Mouse (Mus musculus) stomach, embryonic 14.5 days (tissue): ENCODE data around the gene Pdia6. TPM values are rescaled to one million over a fixed set of nuclear protein-coding genes. Genes with fewer than 3 reads are reported as not detected.
A peak's percentile ranks its signal among the peaks of the same experiment; 100 is the strongest.

ENCODE experiments used
- ATAC-seq: fragments of 200-750 bp; cut with Nextera tagmentation; 2 replicates; pipeline ENCODE4 v1.8.0; 2017; ENCODE audit warnings: low read depth, moderate TSS enrichment; ENCODE audit not compliant: insufficient number of reproducible peaks, insufficient read depth, low FRiP score
- H3K27ac ChIP-seq: fragments of 300-500 bp; sonication (generic); 2 replicates; pipeline ENCODE4 v1.5.1; 2014; ENCODE audit warnings: mild to moderate bottlenecking, low read length, moderate library complexity, mixed read lengths
- H3K27me3 ChIP-seq: fragments of 300-500 bp; sonication (generic); 2 replicates; pipeline ENCODE4 v1.6.1; 2014; ENCODE audit warnings: low read length, control low read depth, mixed read lengths; ENCODE audit not compliant: control insufficient read depth, insufficient read depth
- H3K36me3 ChIP-seq: fragments of 300-500 bp; sonication (generic); 2 replicates; pipeline ENCODE4 v1.6.1; 2014; ENCODE audit warnings: mild to moderate bottlenecking, control low read depth, low read length, moderate library complexity, mixed read lengths; ENCODE audit not compliant: control insufficient read depth, insufficient read depth
- H3K4me1 ChIP-seq: fragments of 300-500 bp; sonication (generic); 2 replicates; pipeline ENCODE4 v1.6.1; 2014; ENCODE audit warnings: low read length, control low read depth, mixed read lengths; ENCODE audit not compliant: control insufficient read depth, insufficient read depth
- H3K4me2 ChIP-seq: fragments of 300-500 bp; sonication (generic); replicated peaks from 2 replicates; pipeline ENCODE4 v1.6.1; 2014; ENCODE audit warnings: low read depth, low read length, control low read depth
- H3K4me3 ChIP-seq: fragments of 300-500 bp; sonication (generic); 2 replicates; pipeline ENCODE4 v1.5.1; 2014; ENCODE audit warnings: low read depth, low read length, control low read depth
- H3K9ac ChIP-seq: fragments of 300-500 bp; sonication (generic); replicated peaks from 2 replicates; pipeline ENCODE4 v1.6.1; 2014; ENCODE audit warnings: low read depth, mild to moderate bottlenecking, control low read depth, low read length, moderate library complexity, mixed read lengths
- H3K9me3 ChIP-seq: fragments of 300-500 bp; sonication (generic); 2 replicates; pipeline ENCODE4 v1.6.1; 2016; ENCODE audit warnings: low read depth, low read length, control low read depth; ENCODE audit not compliant: control insufficient read depth
- WGBS: fragments of 180-500 bp; shearing (Covaris S2); extraction: QIAGEN DNeasy Blood & Tissue Kit; methylation state at CpG from one replicate; pipeline ENCODE4 v1.1.7; 2014; 5-methylcytosine and 5-hydroxymethylcytosine counted together
- polyA plus RNA-seq: library from polyadenylated mRNA; unstranded; fragments of >200 nt; fragmentation: Nextera tagmentation; extraction: Ambion mirVana; gene quantifications from 2 replicates; pipeline ENCODE4 v1.2.1, GENCODE M21; 2014

Gene Pdia6
- polyA plus RNA-seq, 1 experiment from 2014 or later: 502 TPM

- H3K27me3 ChIP-seq: no peaks in the 10 kb centered on the region
- H3K4me1 ChIP-seq: no peaks in the 10 kb centered on the region
- no peaks in the 10 kb centered on the region for H3K9me3 ChIP-seq
- 0 out of 2 replicates have a peak overlapping the region, but pooled peaks have one; percentile 1 for H3K9ac ChIP-seq
- no peak overlapping the region for H3K4me2 ChIP-seq
- H3K4me3 ChIP-seq: no peak overlapping the region
- WGBS: 47% methylated on average over 4 of the region's 4 CpGs
- no peaks in the 10 kb centered on the region for H3K36me3 ChIP-seq
- H3K27ac ChIP-seq: no peak overlapping the region
- no peak for ATAC-seq
Observed at GRCm38 (mm10) chr12:17308246-17308645, 41.9 kb downstream of the Pdia6 start.

- H3K4me2 ChIP-seq: no peak overlapping the region
- H3K9ac ChIP-seq: no peak overlapping the region
- H3K4me3 ChIP-seq: no peak overlapping the region
- no peaks in the 10 kb centered on the region for H3K4me1 ChIP-seq
- H3K9me3 ChIP-seq: no peaks in the 10 kb centered on the region
- no peaks in the 10 kb centered on the region for H3K27me3 ChIP-seq
- no peaks in the 10 kb centered on the region for H3K36me3 ChIP-seq
- H3K27ac ChIP-seq: no peak overlapping the region
- WGBS: 69% methylated on average over 16 of the region's 16 CpGs
- ATAC-seq: no peak
Observed at GRCm38 (mm10) chr12:17310852-17311839, 44.8 kb downstream of the Pdia6 start.

GRCm38 (mm10) chr12:17316096-17316495 lies 49.8 kb downstream of the Pdia6 start:
- Histone ChIP-seq H3K4me2 (no peak overlapping the region), H3K4me3 (no peak overlapping the region), H3K4me1 (no peaks in the 10 kb centered on the region), H3K9ac (no peak overlapping the region), H3K27me3 (no peaks in the 10 kb centered on the region), H3K27ac (no peak overlapping the region), H3K9me3 (no peaks in the 10 kb centered on the region), H3K36me3 (no peaks in the 10 kb centered on the region)
- ATAC-seq: no peak
- WGBS: 80% methylated on average over 5 of the region's 5 CpGs

- WGBS: 44% methylated on average over 4 of the region's 4 CpGs
- H3K4me1 ChIP-seq: no peaks in the 10 kb centered on the region
- no peaks in the 10 kb centered on the region for H3K9me3 ChIP-seq
- no peaks in the 10 kb centered on the region for H3K27me3 ChIP-seq
- H3K4me3 ChIP-seq: no peak overlapping the region
- no peaks in the 10 kb centered on the region for H3K36me3 ChIP-seq
- no peak overlapping the region for H3K4me2 ChIP-seq
- ATAC-seq: no peak
- H3K27ac ChIP-seq: no peak overlapping the region
- H3K9ac ChIP-seq: no peak overlapping the region
Observed at GRCm38 (mm10) chr12:17317970-17318369, 51.6 kb downstream of the Pdia6 start.

GRCm38 (mm10) chr12:17318453-17318852 lies 52.1 kb downstream of the Pdia6 start:
- no peaks in the 10 kb centered on the region for H3K4me1 ChIP-seq
- H3K4me2 ChIP-seq: no peak overlapping the region
- 68% methylated on average over 3 of the region's 3 CpGs for WGBS
- H3K27ac ChIP-seq: no peak overlapping the region
- H3K4me3 ChIP-seq: no peak overlapping the region
- H3K36me3 ChIP-seq: no peaks in the 10 kb centered on the region
- peaks cover 2% of the 10 kb centered on the region; the same call in 1 of the 2 replicates for H3K27me3 ChIP-seq
- H3K9me3 ChIP-seq: no peaks in the 10 kb centered on the region
- ATAC-seq: no peak
- H3K9ac ChIP-seq: no peak overlapping the region

- H3K4me1 ChIP-seq: peaks cover 3% of the 10 kb centered on the region; the same call in 1 of the 2 replicates
- no peak overlapping the region for H3K9ac ChIP-seq
- H3K27ac ChIP-seq: no peak overlapping the region
- H3K9me3 ChIP-seq: no peaks in the 10 kb centered on the region
- ATAC-seq: 0 out of 2 replicates have a peak, but pooled peaks have one; percentile 42
- peak overlapping the region; percentile 80 for H3K4me2 ChIP-seq
- H3K36me3 ChIP-seq: no peaks in the 10 kb centered on the region
- H3K4me3 ChIP-seq: peak overlapping the region; percentile 37
- peaks cover 15% of the 10 kb centered on the region; the same call in 1 of the 2 replicates for H3K27me3 ChIP-seq
- 4% methylated on average over 51 of the region's 51 CpGs for WGBS
Observed at GRCm38 (mm10) chr12:17324549-17325470, 58.5 kb downstream of the Pdia6 start.

- Histone ChIP-seq H3K4me1 (peaks cover 3% of the 10 kb centered on the region; the same call in 1 of the 2 replicates), H3K36me3 (no peaks in the 10 kb centered on the region), H3K9me3 (no peaks in the 10 kb centered on the region), H3K9ac (no peak within 1 kb of the TSS), H3K4me3 (no peak within 1 kb of the TSS), H3K27ac (no peak within 1 kb of the TSS), H3K27me3 (0 out of 2 replicates have a peak, but pooled peaks cover 7% of the 10 kb centered on the region), H3K4me2 (no peak within 1 kb of the TSS)
- WGBS: 64% methylated on average over 3 of the region's 3 CpGs
- no peak for ATAC-seq
Observed at GRCm38 (mm10) chr12:17329259-17329658, 62.9 kb downstream of the Pdia6 start, which contains the start of gene Atp6v1c2. Atp6v1c2 (minus strand) TSS chr12:17329359.

- Histone ChIP-seq H3K27ac (no peak overlapping the region), H3K4me3 (no peak overlapping the region), H3K4me2 (no peak overlapping the region), H3K27me3 (no peaks in the 10 kb centered on the region), H3K36me3 (no peaks in the 10 kb centered on the region), H3K9ac (no peak overlapping the region), H3K9me3 (no peaks in the 10 kb centered on the region), H3K4me1 (no peaks in the 10 kb centered on the region)
- ATAC-seq: no peak
- 23% methylated on average over 1 of the region's 1 CpGs for WGBS
Observed at GRCm38 (mm10) chr12:17333459-17333858, 67.1 kb downstream of the Pdia6 start.
